Mouse (Mus musculus): ENCODE results near the gene Pabpn1l.

GRCm38 (mm10) chr8:122670001-122670400 lies 47.5 kb upstream of the Pabpn1l start:
- TF ChIP-seq CTCF (IDR thresholded peaks at IDR 0.05; ENCODE audit: control insufficient read depth, insufficient read depth, insufficient replicate concordance, low read depth, low read length), result no peak
- no peak for TF ChIP-seq POLR2A (IDR thresholded peaks at IDR 0.05; ENCODE audit: control insufficient read depth, low read depth, low read length)
